Mouse (Mus musculus): Measurements from ENCODE around the gene Parp8. TPM values are rescaled to one million over a fixed set of nuclear protein-coding genes. Genes with fewer than 3 reads are reported as not detected.

Parp8 gene
- polyA plus RNA-seq (2015; fragmentation: Nextera tagmentation; extraction: Ambion mirVana) = 27.2 and 30.5 TPM in 2 replicates

DNA sequence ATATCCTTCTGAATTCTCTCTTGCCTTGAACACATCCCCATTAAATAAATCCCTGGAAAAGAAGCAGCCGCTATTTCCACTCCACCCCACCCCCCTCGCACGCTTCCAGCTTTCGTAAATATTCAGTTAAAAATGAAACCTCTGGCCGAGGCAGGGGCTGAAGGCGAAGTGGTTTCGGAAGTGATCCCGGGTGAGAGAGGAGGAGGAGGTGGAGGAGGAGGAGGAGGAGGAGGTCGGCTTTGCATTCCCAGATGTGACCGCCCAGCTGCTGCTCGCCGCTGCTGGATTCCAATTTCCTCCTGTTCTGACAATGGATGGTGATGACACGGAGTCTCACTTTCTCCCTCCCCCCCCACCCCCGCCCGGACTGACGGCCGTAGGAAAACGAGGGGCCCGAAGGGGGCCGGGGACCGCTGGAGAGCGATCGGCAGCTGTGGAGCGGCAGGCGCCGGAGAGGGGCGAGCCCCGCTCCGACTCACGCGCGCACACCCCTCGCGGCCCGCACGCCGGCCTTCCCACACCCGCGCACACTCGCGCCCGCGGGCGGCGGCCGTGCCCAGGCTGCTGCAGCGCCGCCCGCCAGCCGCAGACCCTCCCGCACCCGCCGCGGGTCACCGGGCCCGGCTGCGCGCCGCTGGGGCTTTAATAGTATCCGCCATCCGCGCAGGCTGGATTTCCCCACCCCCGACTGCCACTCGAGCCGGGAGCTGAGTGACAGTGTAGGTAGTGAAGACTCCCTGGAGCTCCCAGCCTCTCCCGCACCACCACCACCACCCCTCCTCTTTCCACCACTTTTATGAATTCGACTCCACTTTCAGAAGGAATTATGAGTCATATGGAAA lies at the start of gene Parp8:
Gene Parp8, minus strand, starts transcription at position 312 of the 842 bp plus-strand sequence.
- Histone ChIP-seq H3K9ac (ENCODE audit: low read depth, low read length) (peak within 1 kb of the TSS; percentile 92), H3K27me3 (replicated peaks; ENCODE audit: control insufficient read depth, insufficient read depth, low read length) (no peaks in the 10 kb centered on the region), H3K36me3 (ENCODE audit: control insufficient read depth, insufficient read depth, low read length) (no peaks in the 10 kb centered on the region), H3K27ac (ENCODE audit: low read depth, low read length) (peak within 1 kb of the TSS; percentile 95), H3K4me3 (ENCODE audit: low read length) (peak within 1 kb of the TSS; percentile 76), H3K4me2 (ENCODE audit: low read length) (peak within 1 kb of the TSS; percentile 55), H3K4me1 (ENCODE audit: control insufficient read depth, insufficient read depth, low read depth, low read length) (peaks cover 17% of the 10 kb centered on the region), H3K9me3 (ENCODE audit: control insufficient read depth, low read length) (no peaks in the 10 kb centered on the region)
- under 1% methylated on average over 49 of the region's 67 CpGs for WGBS
- ATAC-seq = peak; percentile 81

DNA sequence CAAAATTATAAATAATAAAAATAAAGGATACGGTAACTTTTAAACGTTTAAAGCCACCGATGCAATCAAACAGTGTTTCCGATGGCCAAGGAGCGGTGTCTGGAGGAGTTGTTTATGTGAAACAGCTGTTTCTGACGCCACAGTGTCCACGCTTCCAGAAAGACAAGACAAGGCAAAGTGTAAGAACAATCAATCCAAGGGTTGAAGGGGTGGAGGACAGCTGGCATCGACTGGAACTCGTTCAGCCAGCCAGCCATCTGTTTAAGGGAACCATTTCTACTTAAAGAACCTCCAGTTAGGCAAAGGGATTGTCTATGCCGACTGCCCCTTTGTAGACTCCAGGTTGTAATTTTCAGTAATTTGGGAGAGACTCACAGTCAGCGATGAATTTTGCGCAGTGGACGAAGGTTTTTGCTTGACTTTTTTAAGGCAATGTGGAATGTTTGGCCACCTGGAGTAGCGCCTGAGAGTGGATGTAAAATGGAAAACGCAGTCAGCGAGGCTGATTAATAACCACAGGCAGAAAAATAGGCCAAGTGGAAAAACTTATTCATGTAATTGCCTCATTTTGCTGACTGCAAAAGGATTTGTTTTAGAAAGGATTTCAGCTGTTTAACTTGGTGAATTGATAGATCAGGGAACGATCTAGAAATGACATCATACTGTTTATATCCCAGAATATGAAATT lies 37.4 kb upstream of the Parp8 start:
- no peaks in the 10 kb centered on the region for H3K36me3 ChIP-seq (ENCODE audit: control insufficient read depth, insufficient read depth, low read length)
- WGBS = 70% methylated on average over 17 of the region's 17 CpGs
- no peak for ATAC-seq
- H3K4me1 ChIP-seq (ENCODE audit: control insufficient read depth, insufficient read depth, low read depth, low read length) = no peaks in the 10 kb centered on the region
- H3K9ac ChIP-seq (ENCODE audit: low read depth, low read length) = no peak overlapping the region
- H3K4me2 ChIP-seq (ENCODE audit: low read length) = no peak overlapping the region
- no peak overlapping the region for H3K27ac ChIP-seq (ENCODE audit: low read depth, low read length)
- no peaks in the 10 kb centered on the region for H3K27me3 ChIP-seq (replicated peaks; ENCODE audit: control insufficient read depth, insufficient read depth, low read length)
- H3K9me3 ChIP-seq (ENCODE audit: control insufficient read depth, low read length) = no peaks in the 10 kb centered on the region
- no peak overlapping the region for H3K4me3 ChIP-seq (ENCODE audit: low read length)

DNA sequence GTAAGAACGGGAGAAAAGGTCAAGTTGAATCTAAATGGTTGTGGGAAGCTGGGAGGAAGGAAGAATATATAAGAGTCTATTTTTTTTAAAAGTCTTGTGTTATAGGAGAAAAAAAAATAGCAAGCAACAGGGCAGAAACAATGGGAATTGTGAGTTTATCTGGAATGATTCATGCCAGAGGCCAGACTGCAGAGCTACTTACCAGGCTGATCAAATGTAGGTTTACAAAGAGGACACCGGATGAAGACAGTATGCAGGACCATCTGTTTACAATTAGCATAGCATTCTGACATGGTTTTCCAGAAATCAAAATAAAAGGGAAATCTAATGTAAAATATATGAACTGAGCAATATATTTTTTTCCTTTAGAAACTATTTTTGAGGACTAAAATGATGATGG lies 31.1 kb upstream of the Parp8 start:
- H3K4me2 ChIP-seq (ENCODE audit: low read length) = no peak overlapping the region
- no peaks in the 10 kb centered on the region for H3K9me3 ChIP-seq (ENCODE audit: control insufficient read depth, low read length)
- no peaks in the 10 kb centered on the region for H3K27me3 ChIP-seq (replicated peaks; ENCODE audit: control insufficient read depth, insufficient read depth, low read length)
- ATAC-seq = no peak
- no peak overlapping the region for H3K27ac ChIP-seq (ENCODE audit: low read depth, low read length)
- H3K36me3 ChIP-seq (ENCODE audit: control insufficient read depth, insufficient read depth, low read length) = no peaks in the 10 kb centered on the region
- 57% methylated on average over 2 of the region's 2 CpGs for WGBS
- H3K9ac ChIP-seq (ENCODE audit: low read depth, low read length) = no peak overlapping the region
- H3K4me1 ChIP-seq (ENCODE audit: control insufficient read depth, insufficient read depth, low read depth, low read length) = no peaks in the 10 kb centered on the region
- no peak overlapping the region for H3K4me3 ChIP-seq (ENCODE audit: low read length)

DNA sequence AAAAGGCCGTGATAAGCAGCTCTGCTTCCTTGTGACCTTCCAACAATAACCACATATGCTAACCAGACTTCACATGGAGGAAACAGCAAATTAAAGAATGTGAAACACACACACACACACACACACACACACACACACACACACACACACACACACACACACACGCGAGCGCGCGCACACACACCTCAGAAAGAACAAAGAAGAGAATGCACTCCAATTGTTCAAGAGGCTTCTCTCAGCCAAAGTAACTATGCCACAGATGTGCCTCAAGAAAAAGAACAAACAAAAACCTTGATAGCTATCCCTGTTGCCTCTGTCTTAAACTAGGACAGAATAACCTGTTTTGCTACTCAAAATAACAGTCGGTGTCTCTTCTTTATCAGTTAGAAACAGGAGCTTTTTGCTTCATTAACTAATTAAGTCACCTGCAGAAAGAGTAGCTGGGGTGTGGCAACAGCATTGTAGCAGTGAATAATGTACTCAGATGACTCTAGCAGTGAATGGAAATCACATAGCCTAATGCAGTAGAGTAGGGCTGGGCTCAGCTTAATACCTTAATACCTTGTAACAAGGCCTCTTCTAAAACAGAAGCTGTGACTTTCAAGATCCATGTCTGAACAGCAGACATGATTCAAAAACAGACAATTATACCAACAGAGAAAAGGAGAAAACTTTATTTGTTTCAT lies 29.6 kb upstream of the Parp8 start:
- H3K4me2 ChIP-seq (ENCODE audit: low read length) = no peak overlapping the region
- no peaks in the 10 kb centered on the region for H3K27me3 ChIP-seq (replicated peaks; ENCODE audit: control insufficient read depth, insufficient read depth, low read length)
- ATAC-seq = no peak
- H3K9me3 ChIP-seq (ENCODE audit: control insufficient read depth, low read length) = no peaks in the 10 kb centered on the region
- no peak overlapping the region for H3K27ac ChIP-seq (ENCODE audit: low read depth, low read length)
- no peaks in the 10 kb centered on the region for H3K4me1 ChIP-seq (ENCODE audit: control insufficient read depth, insufficient read depth, low read depth, low read length)
- H3K36me3 ChIP-seq (ENCODE audit: control insufficient read depth, insufficient read depth, low read length) = no peaks in the 10 kb centered on the region
- no peak overlapping the region for H3K4me3 ChIP-seq (ENCODE audit: low read length)
- no peak overlapping the region for H3K9ac ChIP-seq (ENCODE audit: low read depth, low read length)
- WGBS = 87% methylated on average over 7 of the region's 7 CpGs

DNA sequence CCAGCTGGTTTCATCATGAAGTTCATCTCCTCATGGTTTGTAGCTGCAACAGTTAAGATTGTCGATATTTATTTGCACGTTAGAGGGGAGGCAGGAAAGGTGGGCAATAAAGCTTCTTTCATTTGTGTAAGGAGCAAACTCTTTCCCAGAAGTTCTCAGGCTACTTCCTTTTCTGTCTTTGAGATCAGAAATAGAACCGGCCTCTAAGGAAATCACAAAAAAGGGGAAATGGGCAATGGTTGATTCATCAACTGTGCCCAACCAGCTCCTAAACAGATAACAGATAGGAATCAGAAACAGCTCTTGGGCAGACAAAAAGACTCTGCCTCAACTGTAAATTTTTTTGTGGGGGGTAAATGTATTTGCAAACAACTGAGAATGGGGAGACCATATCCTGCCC lies 27.4 kb upstream of the Parp8 start:
- Histone ChIP-seq H3K27me3 (replicated peaks; ENCODE audit: control insufficient read depth, insufficient read depth, low read length) (no peaks in the 10 kb centered on the region), H3K4me3 (ENCODE audit: low read length) (no peak overlapping the region), H3K9ac (ENCODE audit: low read depth, low read length) (no peak overlapping the region), H3K4me1 (ENCODE audit: control insufficient read depth, insufficient read depth, low read depth, low read length) (no peaks in the 10 kb centered on the region), H3K36me3 (ENCODE audit: control insufficient read depth, insufficient read depth, low read length) (no peaks in the 10 kb centered on the region), H3K4me2 (ENCODE audit: low read length) (no peak overlapping the region), H3K9me3 (ENCODE audit: control insufficient read depth, low read length) (no peaks in the 10 kb centered on the region), H3K27ac (ENCODE audit: low read depth, low read length) (no peak overlapping the region)
- ATAC-seq = no peak
- 90% methylated on average over 3 of the region's 3 CpGs for WGBS

DNA sequence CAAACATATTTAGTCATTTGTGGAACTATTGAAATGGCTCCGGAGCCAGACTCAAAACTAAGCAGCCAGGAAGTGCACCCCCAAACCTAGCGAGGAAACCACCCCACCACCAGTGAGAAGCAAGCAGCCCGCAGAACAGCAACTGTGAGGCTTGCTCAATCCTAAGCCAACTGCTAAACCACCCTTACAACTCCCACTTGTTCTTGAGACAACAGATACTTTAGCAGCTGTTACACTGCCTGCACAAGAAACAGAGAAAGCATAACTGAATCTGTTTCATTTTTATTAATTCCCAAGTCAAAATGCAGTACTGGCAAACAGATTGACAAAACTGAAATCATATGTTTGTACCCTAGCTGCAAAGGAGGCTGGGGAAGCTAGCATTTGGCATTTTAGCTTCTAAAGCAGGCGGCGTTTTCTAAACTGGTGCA lies 23.2 kb upstream of the Parp8 start:
- H3K27me3 ChIP-seq (replicated peaks; ENCODE audit: control insufficient read depth, insufficient read depth, low read length) = no peaks in the 10 kb centered on the region
- ATAC-seq = no peak
- H3K4me3 ChIP-seq (ENCODE audit: low read length) = no peak overlapping the region
- no peak overlapping the region for H3K4me2 ChIP-seq (ENCODE audit: low read length)
- no peaks in the 10 kb centered on the region for H3K36me3 ChIP-seq (ENCODE audit: control insufficient read depth, insufficient read depth, low read length)
- no peak overlapping the region for H3K9ac ChIP-seq (ENCODE audit: low read depth, low read length)
- H3K27ac ChIP-seq (ENCODE audit: low read depth, low read length) = no peak overlapping the region
- WGBS = 83% methylated on average over 5 of the region's 5 CpGs
- H3K4me1 ChIP-seq (ENCODE audit: control insufficient read depth, insufficient read depth, low read depth, low read length) = no peaks in the 10 kb centered on the region
- no peaks in the 10 kb centered on the region for H3K9me3 ChIP-seq (ENCODE audit: control insufficient read depth, low read length)

DNA sequence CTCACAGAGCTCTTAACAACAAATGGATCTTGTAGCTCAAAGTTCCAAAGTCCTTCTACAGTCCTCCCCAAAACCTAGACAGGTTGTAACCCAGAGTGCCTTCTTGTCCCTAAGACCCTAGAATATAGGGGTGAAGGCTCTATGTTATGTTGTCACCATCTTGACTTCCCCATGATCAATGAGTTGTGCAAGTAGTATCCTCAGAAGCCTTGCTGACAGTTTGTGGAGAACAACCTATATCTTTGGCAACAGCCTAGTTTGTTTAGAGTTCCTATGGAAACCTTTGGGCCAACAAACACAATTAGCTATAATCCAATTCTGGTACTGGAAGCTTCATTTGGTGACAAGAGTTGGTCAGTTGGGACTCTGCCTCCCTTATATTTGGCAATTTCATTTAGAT lies 18.2 kb upstream of the Parp8 start:
- no peaks in the 10 kb centered on the region for H3K36me3 ChIP-seq (ENCODE audit: control insufficient read depth, insufficient read depth, low read length)
- no peak overlapping the region for H3K27ac ChIP-seq (ENCODE audit: low read depth, low read length)
- no peak overlapping the region for H3K4me2 ChIP-seq (ENCODE audit: low read length)
- ATAC-seq = no peak
- no peaks in the 10 kb centered on the region for H3K9me3 ChIP-seq (ENCODE audit: control insufficient read depth, low read length)
- no peak overlapping the region for H3K9ac ChIP-seq (ENCODE audit: low read depth, low read length)
- no peak overlapping the region for H3K4me3 ChIP-seq (ENCODE audit: low read length)
- no peaks in the 10 kb centered on the region for H3K4me1 ChIP-seq (ENCODE audit: control insufficient read depth, insufficient read depth, low read depth, low read length)
- no peaks in the 10 kb centered on the region for H3K27me3 ChIP-seq (replicated peaks; ENCODE audit: control insufficient read depth, insufficient read depth, low read length)

DNA sequence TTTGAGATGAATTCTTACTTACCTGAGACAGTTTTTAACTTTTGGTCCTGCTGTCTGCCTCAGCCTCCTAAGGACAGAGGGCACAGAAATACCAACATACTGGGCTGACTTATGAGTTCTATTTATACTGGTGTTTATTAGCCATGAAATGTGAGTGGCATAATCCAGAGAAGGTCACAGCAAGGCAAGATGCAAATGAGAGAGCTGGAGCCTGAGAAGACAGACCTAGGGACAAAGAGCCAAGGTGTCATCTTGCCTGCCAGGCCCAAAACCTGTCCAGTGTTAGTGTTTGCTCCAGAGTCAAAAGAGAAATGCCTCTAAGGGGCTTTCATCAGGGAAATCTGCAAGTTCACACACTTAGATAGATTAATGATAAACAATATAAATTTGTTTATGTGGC lies 15.7 kb upstream of the Parp8 start:
- Histone ChIP-seq H3K9me3 (ENCODE audit: control insufficient read depth, low read length) (no peaks in the 10 kb centered on the region), H3K27me3 (replicated peaks; ENCODE audit: control insufficient read depth, insufficient read depth, low read length) (no peaks in the 10 kb centered on the region), H3K36me3 (ENCODE audit: control insufficient read depth, insufficient read depth, low read length) (no peaks in the 10 kb centered on the region), H3K4me3 (ENCODE audit: low read length) (no peak overlapping the region), H3K9ac (ENCODE audit: low read depth, low read length) (no peak overlapping the region), H3K4me1 (ENCODE audit: control insufficient read depth, insufficient read depth, low read depth, low read length) (no peaks in the 10 kb centered on the region), H3K4me2 (ENCODE audit: low read length) (no peak overlapping the region), H3K27ac (ENCODE audit: low read depth, low read length) (no peak overlapping the region)
- ATAC-seq = no peak

DNA sequence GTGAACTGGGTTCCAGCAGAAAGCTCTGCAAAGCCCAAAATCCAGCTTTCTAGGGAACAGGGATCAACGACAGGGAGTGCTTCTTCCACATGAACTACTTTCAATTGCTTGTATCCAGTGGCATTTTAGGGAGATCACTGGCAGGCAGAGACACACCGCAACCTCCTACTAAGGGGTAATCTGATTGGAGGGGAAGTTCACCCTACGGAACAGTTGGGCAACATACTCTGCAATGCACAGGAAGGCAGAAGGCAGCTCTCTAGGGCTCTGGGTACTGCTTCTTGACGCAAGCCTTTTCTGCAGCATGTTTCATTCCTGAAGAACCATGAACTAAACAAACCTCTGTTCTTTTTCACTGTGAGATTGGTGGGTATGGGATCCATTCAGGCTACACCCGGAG lies 10.9 kb upstream of the Parp8 start:
- ATAC-seq = no peak
- Histone ChIP-seq H3K9me3 (ENCODE audit: control insufficient read depth, low read length) (no peaks in the 10 kb centered on the region), H3K4me1 (ENCODE audit: control insufficient read depth, insufficient read depth, low read depth, low read length) (no peaks in the 10 kb centered on the region), H3K4me2 (ENCODE audit: low read length) (no peak overlapping the region), H3K27me3 (replicated peaks; ENCODE audit: control insufficient read depth, insufficient read depth, low read length) (no peaks in the 10 kb centered on the region), H3K27ac (ENCODE audit: low read depth, low read length) (no peak overlapping the region), H3K9ac (ENCODE audit: low read depth, low read length) (no peak overlapping the region), H3K4me3 (ENCODE audit: low read length) (no peak overlapping the region), H3K36me3 (ENCODE audit: control insufficient read depth, insufficient read depth, low read length) (no peaks in the 10 kb centered on the region)
- 80% methylated on average over 5 of the region's 5 CpGs for WGBS
